Mouse (Mus musculus) G1E-ER4 (cell line): ENCODE measurements around the gene Ecm2. TPM values are rescaled to one million over a fixed set of nuclear protein-coding genes. Genes with fewer than 3 reads are reported as not detected.

ENCODE experiments used
- GATA1 ChIP-seq: IDR thresholded peaks from one replicate; pipeline ENCODE4 v1.8.0; 2012; ENCODE audit warnings: low read length, inconsistent platforms
- polyA plus RNA-seq: library from polyadenylated mRNA; stranded (reverse); fragments of >175 nt; gene quantifications from 2 replicates; pipeline ENCODE4 v1.2.3, GENCODE M21; 2012

The Ecm2 gene
- polyA plus RNA-seq, 1 experiment: 0.01 TPM

DNA sequence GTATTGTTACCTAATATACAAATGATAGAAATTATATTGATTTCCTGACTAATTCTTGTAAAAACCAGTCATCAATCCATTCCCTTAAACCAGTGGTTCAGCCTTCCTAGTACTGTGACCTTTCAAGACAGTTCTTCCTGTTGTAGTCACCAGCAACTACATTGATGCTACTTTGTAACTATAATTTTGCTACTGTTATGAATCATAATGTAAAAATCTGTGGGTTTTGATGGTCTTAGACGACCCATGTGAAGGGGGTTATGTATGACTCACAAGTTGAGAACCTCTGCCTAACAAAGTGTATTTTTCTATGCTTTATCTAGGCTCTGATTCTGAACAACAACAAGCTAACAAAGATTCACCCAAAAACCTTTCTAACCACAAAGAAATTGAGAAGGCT lies 52.3 kb downstream of the Ecm2 start:
- TF ChIP-seq GATA1: no peak

DNA sequence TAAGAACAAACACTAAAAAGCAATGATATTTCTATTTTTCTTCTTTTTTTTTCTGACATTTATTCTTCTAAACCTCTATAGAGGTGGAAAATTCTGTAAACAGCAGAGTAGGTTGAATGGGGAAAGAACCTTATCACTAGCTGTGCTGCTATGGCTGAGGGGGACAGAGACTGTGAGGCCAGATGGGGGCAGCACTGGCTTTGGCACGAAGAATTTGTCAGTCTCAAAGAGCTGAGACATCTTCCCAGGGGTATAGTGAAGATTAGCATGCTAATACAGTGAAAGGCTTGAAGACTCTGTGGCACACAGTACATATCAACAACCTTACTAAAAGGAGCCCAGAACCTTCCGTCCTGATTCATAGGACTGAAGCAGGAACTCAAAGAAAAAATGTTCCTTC lies 54.6 kb downstream of the Ecm2 start:
- TF ChIP-seq GATA1: no peak

DNA sequence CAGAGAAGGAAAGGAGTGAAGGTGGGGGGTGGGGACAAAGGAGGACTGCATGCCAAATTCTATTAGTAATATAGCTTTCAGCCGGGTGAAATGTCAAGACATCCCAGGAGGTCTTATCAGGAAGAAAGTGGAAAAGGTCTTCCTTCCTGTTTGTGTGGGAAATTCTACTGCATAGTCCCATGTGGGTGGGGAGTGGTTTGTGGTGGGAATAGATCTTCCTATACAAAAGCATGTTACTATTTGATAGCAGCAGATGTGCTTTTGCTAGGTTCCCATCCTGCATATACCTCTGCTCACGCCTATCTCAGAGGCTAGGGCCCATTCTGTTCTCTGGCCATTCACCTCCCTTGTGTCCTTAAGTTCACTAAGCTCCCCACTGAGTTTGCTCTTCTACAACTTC lies 56.3 kb downstream of the Ecm2 start:
- peak; percentile 67 for TF ChIP-seq GATA1

DNA sequence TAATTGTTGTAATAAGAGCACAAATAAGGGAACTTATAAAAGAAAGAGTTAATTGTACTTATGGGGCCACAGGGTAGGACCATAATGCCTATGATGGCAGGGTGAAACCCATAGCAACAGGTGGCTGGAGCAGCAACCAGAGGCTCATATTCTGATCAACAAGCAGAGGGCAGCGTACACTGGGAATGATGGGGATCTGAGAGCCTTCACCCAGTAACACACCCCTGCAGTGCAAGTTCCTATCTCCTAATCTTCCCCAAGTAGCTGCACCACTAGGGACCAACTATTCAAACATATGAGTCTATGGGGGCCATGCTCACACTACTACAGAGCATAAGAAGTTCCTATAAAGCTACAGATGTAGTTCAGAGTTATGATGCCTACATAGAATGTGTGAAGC lies 59.7 kb downstream of the Ecm2 start:
- no peak for TF ChIP-seq GATA1

DNA sequence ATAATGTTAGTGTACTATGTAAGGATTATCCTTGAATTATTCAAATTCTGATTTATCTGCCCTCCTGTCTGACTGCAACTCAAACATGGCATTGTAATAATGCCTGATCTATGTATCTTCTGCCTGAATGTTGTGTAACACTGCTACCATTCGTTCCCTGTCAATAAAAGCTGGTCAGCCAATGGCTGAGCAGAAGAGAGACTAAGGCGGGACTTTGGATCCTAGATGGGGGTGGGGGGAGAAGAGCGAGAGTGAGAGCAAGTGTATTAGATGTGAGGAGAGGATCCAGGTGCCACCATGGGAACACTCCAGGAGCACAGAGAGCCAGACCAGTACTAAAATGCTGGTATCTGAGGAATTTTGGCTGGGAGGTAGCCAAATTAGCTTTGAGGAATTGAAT lies 65.8 kb downstream of the Ecm2 start:
- TF ChIP-seq GATA1: no peak

DNA sequence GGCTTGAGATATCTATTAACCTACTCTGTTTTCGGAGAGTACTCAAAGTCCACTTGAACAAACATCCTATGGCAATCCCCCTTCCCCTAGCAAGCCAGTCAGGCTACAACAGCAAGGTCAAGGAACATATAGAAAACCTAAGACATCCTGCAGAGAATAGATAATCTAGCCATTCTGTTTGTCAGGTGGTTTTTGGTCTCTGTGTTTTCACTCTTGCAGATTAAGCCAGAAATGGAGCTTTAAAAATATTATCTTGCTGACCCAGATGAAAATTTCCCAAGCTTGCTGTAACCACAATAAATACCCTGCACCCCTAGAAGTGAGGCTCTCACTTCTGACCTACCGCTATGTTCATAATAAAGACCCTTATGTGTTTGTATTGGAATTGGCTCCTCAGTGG lies 66.8 kb downstream of the Ecm2 start:
- TF ChIP-seq GATA1: peak; percentile 89

DNA sequence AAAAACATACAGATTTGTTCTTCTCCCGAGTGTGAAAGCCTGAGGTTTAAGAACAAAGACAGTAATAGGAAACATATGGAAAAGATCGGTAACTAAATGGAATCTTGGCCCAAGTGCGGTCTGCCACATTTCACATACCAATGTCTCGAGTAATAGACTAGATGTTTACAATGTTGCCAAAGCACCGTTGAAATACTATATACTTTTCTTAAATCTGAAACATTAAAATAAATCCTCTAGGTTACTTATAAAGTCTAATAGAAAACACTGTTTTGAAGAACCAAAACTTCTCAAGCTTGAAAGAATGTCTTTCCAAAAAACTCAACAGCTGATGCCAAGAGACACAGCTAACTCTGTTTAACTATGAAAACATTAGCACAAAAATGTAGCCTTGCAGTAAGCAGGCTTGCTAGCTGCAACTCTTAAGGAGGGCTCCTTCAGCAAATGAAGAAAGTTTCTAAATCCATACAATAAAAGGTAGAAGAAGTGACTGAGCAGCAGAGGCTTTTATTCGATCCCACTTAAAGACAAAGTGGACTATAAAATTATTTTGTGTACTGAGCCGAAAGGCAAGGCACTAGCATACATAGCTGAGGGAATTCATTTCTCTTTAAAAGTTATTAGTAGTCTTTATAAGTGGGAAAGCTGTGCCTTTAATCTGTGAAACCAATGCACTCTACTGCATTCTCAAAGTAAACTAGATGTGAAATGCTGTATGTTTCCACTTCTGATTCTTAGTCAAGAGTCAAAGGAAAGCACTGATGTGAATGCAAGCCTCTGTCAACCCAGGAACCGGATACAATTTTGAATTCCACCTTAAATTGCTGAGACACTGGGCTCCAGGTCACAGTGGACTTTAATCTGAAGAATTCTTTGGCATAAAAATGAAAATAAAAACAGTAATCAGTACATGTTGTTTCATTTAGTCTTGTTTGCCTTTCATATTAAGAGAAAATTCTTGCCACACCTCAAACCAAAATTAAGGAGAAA lies 77.2 kb downstream of the Ecm2 start, which contains the start of gene Omd:
TSS of gene Omd (plus strand) at position 922 of the 990 bp plus-strand sequence.
- TF ChIP-seq GATA1: no peak

Other genes with a start within 250 kb of the Ecm2 start
- gene Fgd3, start 184.5 kb upstream of the Ecm2 start, polyA plus RNA-seq: 2.1 TPM in 2 replicates
- gene Bicd2, start 163.2 kb upstream of the Ecm2 start, polyA plus RNA-seq: 22.0 and 22.6 TPM in 2 replicates
- gene Ippk, start 83.6 kb upstream of the Ecm2 start, polyA plus RNA-seq: 1.4 and 1.9 TPM in 2 replicates
- gene Tes3-ps, start 11.5 kb upstream of the Ecm2 start, polyA plus RNA-seq: 0.03 TPM in 1 of 2 replicates, not detected in the other
- not detected in 2 replicates for gene Aspn, start 39.6 kb downstream of the Ecm2 start, polyA plus RNA-seq
- not detected in 2 replicates for gene Omd, start 77.7 kb downstream of the Ecm2 start, polyA plus RNA-seq
- gene Ogn, start 103.2 kb downstream of the Ecm2 start, polyA plus RNA-seq: not detected in 2 replicates
- gene Cenpp, start 148.0 kb downstream of the Ecm2 start, polyA plus RNA-seq: 7.3 and 9.6 TPM in 2 replicates
- gene Nol8, start 148.3 kb downstream of the Ecm2 start, polyA plus RNA-seq: 1.6 and 1.8 TPM in 2 replicates
- gene Iars, start 177.3 kb downstream of the Ecm2 start, polyA plus RNA-seq: 9.7 and 30.2 TPM in 2 replicates